Mouse (Mus musculus) T-helper 2 cell (primary cell): Measurements from ENCODE around the gene Ankrd55.

Experiments used
- in situ Hi-C: fragments of 300-600 bp; cut with MboI, MseI; formaldehyde crosslinking; loops from one replicate; pipeline ENCODE4 v1.15.1; 2025; ENCODE audit warnings: high pct_unique_total_duplicates

Ankrd55 gene

DNA sequence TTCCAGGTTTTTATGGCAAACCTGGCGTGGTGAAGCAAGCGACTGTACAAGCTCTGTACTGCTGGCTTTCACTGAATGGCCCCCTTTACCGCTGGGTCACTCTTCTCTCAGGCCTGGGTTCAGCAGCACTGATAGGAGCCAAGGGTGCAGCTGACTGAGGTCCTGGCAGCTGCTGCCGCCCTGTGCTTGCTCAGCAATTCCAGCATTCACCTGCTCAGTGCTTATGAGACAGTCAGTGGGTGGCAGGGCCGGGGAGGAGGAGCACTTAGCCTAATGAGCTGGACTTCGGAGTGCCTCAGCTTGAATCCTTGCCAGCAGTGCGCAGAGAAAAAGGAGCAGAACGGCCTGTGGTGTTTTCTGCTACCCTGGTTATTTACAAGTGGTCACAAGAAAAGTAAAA is 87.5 kb downstream of the Ankrd55 start:
- in situ Hi-C loops = no loop called here

DNA sequence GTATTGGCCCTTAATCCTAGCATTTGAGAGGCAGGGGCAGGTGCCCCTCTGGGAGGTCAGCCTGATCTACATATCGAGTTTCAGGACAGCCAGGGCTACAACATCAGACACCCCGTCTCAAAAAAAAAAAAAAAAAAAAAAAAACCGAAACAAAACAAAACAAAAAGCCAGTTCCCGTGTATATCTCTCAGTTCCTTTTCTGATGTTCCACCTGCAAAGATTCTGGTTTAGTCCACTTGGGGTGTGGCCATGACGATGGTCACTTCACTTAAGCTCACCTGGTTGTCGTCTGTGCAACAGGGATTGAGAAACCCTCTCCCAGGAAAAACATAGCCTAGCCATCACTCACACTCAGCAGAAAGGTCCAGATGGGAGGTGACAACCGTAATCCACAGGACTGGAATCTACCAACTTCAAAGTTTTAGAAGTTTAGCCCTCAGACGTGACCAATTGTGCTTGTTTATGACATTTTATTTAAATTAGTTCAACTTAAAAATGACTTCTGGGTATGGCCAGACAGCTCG is 90.6 kb downstream of the Ankrd55 start:
- in situ Hi-C loops = no loop called here

DNA sequence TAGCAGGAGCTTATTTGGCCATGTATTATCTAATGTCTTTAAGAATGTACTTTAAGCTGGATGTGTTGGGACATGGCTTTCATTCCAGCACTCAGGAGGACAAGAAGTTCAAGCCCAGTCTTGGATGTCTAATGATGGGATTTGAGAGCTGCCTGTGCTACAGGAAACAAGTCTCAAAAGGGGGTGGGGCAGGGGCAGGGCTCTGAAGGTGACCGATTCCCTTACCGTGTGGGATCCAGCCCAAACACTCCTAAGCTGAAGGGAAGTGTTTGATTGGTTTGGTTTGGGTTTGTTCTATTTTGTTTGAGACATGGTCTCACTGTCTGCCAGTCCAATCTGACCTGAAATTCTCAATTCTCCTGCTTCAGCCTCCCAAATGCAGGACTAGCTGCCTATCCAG is 93.2 kb downstream of the Ankrd55 start:
- in situ Hi-C loops = no loop called here

DNA sequence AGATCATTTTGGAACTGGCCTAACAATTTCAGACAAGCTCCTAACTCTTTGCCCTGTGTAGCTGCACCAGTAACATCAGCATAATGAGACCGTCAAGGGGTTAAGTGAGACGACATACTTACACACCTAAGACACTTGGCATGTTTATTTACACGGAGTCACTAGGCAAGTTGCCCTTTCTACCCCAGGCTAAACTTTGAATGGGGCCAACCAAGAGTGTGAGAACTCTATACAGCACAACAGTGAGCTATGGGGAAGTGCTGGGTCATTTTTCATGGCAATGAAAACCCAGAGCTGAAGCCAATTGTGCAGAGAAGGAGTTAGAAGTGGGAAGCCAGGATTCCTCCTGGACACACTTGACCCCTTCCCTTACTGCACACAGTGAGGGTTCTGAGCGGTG is 94.2 kb downstream of the Ankrd55 start:
- in situ Hi-C loops = no loop called here

DNA sequence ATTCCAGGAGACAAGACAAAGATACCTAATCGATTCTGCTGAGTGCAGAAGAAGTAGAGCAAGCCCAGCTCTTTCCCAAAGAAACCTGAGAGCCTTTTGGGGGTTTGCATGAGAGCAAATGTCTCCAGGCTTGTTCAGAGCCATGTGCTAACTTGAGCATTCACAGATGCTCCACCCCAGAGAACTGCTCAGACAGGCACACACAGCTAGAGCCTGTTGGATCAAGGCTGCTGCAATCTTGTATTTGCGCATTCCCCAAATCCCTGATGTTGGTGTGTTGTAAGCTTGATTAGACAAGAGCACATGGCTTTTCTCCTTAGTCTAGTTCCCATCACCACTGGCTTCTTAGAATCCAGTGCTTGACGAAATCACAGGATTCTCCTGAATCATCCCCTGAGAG is 94.7 kb downstream of the Ankrd55 start:
- in situ Hi-C loops = no loop called here

DNA sequence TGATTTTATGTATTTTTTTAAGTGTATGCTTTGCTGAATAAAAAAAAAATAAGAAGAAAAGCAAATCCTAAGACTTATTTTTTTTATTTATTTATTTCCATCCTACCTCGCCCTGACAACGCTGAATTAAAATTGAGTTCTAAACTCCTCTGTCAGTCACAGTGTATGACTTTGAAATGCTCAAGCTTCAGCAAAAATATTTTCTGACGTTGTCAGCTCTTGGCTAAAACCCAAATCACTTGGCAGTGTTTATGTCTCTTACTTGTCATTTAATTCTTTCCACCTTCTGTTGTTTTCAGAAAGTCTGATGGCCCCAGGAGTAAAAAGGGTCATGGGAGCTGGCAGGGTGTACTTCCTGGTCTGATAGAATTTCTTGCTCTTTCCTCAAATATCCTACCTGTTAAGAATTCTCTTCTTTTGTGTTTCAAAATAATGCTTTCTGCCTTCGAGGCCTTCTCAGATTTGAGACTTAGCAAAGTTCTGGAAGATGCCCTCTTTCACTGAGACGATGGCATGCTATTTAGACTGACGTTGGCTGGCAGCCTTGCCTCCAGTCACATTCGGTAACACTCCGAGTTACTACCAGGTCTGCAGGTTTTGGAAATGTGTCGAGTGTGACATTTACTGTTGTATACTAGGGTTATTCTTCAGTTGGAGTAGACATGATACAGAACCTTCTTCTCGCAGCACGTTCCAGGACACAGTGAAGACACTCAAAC is 95.8 kb downstream of the Ankrd55 start:
- in situ Hi-C loops = no loop called here

DNA sequence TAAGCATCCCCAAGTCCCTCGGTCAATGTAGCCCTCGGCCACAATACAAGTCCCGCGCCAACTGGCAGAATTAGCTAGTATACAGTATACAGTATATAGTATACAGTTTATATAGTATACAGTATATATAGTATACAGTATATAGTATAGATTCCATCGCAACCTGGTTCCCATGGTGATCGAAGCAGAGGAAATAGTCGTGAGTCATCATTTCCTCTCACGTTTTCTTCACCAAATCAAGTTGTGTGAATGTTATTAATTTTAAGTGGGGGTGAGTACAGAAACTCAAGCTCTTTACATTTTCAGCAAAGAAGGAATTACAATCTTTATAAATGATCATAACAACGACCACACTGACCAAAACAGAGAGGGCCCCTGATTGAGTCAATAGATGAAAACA is 96.8 kb downstream of the Ankrd55 start:
- in situ Hi-C loops = no loop called here

DNA sequence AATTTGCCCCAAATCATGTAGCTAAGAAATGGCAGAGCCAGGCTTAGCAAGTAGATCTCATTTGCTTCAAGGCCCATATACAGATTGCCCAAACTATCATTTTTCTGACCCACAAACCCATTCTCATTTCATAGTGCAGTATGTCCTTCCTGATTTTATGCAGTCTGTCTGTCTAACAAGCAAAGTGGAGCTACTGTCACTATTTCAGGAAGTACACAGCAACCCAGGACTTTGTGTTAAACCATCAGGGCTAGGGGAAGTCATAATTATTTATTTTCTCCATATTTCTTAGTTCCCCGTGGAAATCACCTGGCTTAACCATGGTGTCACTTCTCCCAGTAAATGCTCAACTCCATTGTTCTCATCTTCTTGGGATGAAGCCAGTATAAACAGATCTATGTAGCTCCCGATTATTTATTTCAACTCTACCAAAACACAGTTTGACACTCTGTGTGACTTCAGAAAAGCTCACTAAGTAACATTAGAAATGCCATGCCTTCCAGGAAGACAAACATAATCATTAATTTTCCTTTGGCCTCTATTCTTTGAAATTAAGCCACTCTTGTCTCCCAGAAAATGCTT is 98.3 kb downstream of the Ankrd55 start:
- in situ Hi-C loops = no loop called here

DNA sequence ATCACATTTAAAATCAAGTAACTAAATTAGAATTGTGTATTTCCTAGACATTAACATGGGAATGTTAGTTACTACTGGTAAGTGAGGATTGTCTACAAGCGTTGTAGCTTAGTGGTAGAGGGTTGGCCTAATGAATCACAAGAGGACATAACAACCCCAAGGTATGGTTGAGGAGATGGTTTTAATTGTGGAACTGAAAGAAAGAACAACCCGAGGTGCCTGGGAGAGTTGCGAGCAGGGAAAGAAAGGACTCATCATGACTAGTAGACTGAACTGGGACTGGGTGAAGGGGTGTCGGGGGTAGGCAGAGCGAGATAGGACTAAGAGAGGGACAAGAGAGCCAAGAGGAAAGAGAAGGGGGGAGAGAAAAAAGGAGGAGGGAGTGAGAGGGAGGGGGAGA is 99.0 kb downstream of the Ankrd55 start:
- in situ Hi-C loops = no loop called here

DNA sequence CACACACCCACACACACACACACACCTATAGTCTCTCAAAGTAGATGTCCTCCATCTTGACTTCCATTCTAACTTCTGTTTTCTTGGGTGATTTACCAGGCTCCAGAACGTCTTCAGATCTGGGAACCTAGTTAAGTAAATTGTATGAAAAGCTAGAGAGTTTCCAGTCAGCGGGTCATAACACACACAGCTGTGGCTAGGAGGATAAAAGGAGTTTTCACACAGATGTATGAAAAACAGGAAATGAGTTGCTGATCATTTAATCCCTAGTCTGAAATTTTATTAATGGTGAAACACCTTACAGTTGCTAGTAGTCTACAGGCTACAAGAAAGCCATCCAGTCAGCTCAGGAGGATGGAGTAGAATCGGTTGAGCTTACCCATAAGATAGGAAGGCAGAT is 99.9 kb downstream of the Ankrd55 start:
- in situ Hi-C loops = no loop called here

DNA sequence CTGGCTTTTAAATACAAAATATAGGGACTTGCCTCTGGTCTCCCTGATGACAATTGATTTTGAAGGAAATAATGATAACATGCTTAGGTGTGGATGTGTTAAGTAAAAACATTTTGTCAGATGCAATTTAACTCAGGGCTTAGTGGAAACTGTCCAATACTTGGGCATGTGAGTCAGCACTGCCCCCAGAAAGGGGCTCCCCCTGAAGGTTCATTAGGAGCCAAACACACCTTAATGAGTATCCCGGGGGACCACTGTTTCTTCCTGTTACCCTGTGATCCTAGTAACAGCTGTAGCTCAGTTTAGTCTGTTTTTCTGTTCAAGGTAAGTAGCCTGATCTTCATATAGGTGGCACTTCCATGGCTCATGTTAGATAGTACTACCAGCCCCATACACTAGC is 102.0 kb downstream of the Ankrd55 start:
- in situ Hi-C loops = loop anchor here (5.0 kb wide), 1 partner anchor 73 kb away; no protein-coding TSS in a partner anchor

DNA sequence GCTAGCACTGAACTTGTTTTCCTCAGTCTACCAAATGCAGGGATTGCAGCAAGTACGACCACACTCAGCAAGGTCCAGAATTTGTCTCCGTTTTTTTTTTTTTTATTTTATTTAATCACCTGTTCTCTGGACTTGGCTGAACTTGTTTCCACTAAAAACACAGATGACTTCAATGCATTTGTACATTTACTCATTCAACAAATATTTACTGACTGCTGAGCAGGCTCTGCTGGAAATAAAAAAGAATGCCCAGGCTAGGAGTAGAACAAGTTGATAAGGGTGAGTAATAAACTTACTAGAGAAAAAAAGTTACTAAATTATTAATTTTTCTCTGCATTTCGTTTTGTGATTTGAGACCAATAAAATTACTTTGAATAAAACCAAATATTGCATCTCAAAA is 103.1 kb downstream of the Ankrd55 start:
- in situ Hi-C loops = loop anchor here (5.0 kb wide), 1 partner anchor 74 kb away; no protein-coding TSS in a partner anchor

DNA sequence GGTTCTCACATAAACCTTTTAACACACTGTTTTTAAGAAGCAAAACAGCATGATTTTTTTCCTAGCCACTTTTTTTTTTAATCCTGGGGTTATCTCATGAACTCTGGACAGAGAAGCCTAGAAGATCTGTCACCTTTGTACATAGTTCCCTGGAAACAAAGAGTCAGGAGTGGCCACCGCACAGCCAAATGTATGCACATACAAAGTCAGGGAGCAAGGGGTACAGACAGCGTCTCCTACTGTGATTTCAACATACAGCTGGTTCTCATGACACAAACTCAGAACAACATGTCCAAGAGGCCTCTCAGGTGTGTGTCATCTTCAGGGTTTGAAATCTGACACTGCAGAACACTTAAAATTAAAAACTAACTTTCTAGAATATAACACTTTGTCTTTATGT is 105.1 kb downstream of the Ankrd55 start:
- in situ Hi-C loops = loop anchor here (5.0 kb wide), 1 partner anchor 76 kb away; no protein-coding TSS in a partner anchor

DNA sequence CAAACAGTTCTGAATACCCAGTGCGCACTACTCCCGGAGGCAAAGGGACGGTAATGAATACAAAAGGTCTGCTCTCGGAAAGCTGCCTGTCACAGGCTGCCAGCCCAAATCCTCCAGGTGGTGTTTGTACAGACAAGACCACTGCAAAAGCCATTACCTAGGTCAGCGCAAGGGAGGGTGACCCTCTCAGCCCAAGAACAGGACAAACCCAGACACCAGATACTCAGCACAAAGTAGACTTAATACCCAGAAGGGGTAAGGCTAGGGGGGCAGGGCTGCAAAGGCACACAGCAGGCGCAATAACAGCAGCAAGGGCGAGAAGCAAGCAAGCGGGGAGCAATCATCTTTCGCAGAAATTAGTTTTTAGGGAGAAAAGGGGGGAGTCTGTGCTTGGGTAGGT is 106.0 kb downstream of the Ankrd55 start:
- in situ Hi-C loops = loop anchor here (5.0 kb wide), 1 partner anchor 77 kb away; no protein-coding TSS in a partner anchor

DNA sequence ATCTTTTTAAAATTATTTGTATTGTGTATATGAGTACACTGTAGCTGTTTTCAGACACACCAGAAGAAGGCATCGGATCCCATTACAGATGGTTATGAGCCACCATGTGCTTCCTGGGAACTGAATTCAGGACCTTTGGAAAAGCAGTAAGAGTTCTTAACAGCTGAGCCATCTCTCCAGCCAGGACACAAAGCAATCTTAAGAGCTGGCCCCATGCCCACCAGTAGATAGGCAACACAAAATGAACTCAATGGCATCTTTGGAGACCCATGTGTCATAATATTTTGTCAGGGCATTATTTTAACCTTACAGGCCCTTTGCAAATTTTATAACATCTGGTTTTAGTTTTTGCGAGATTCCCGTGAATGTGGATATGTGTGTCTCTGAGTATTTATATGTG is 116.5 kb downstream of the Ankrd55 start:
- in situ Hi-C loops = no loop called here

DNA sequence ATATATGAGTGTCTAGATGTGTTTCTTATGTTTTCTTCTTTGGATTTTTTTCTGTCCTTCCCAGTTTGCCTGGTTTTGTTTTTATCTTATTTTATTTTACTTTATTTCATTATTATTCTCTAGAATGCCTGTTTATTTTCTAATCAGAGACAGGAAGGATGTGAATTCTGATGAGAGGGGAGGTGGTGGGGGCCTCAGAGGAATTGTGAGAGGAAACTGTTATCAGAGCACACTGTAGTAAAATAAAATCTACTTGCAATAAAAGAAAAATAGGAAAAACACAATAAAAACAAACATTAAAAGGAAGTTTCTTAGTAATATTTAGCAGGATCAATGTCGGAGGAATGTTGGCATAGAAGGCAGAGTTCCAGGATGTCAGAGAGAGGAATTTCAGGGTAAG is 116.9 kb downstream of the Ankrd55 start:
- in situ Hi-C loops = no loop called here

DNA sequence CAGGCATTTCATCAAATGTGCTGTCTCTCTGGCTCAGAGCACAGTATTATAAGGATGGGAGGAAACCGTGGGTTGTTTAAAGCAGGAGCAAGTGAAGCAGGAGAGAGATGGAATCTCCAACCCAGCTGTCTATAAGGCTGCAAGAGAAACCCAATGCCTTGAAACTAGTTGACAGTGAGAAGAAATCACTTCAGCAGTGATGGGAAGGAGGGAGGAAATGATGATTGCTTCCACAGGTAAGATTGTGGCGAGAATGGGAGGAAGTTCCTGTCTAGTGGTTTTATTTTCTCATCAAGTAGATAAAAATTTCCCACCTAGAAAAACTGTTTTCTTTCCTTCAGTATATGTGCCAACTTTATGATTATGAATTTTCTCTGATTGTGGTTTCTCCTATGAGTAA is 118.4 kb downstream of the Ankrd55 start:
- in situ Hi-C loops = no loop called here

DNA sequence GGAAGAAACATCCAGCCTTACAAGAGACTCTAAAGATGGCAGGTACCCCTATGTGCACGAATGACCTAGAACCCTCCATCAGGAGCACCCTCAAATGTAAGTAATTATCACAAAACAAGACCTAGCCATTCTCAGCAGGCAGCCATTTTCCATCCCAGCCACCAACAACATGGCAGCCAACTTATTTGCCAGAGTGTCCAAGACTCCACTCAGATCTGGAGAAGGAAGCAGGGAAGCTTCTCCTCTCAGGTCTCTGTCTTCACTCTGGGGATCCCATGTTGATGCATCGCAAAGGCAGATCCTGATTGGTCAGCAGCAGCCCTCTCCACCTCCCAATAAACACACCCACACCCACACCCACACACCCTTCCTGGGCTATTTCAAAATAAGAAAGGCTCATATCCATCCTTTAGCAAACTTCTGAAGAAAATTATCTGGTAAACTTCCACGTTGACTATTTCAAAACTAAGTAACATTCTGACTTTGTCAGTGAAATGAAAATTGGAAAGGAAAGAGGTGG is 119.0 kb downstream of the Ankrd55 start:
- in situ Hi-C loops = no loop called here

DNA sequence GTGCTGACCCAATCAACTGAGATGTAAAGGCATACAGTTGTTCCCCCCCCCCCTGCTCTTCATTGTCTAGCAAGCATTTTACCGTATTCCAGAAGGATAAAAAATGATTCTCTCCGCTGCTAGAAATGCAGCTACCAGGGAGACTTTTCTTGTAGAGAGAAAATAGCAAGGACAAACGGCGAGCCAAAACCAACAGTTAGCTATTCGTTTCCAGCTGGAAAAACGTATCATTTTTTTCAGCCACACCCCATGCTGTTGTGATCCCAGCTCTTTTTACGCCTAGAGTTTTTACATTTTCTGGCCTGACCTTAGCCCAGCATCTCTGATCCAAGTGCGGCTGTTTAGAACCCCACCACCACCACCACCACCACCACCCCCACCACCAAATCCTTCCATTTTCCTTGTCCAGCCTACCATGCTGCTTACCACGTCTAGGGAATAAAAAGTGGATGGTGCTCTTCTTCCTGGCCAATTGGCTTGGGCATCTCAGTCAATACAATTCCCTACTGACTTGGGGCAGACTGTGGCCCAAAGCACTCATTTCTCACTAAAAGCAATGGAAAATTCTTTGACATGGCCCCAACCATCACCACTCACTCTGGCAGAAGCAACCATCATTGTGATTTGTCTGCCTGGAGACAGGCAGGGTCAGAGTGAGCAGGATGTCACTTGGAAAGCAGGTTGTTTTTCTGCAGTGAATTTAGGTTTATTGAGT is 119.7 kb downstream of the Ankrd55 start:
- in situ Hi-C loops = no loop called here

DNA sequence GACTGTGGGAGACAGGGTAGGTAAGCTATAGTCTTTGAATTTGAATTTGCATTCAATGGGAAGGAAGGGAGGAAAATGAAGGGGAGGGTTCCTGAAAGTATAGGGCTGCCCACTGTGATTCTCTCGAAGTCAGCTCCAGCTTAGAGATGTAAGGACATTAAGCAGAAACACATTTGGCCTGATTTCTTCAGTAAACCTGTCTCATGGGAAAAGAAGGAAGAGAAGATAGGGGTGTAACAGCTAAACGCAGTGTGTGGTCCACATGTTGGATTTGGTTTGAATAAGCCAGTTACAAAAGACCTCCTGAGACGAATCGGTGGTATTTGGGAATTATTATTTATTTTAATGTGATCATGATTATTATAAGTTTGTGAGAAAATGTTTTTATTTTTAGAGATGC is 120.5 kb downstream of the Ankrd55 start:
- in situ Hi-C loops = no loop called here

DNA sequence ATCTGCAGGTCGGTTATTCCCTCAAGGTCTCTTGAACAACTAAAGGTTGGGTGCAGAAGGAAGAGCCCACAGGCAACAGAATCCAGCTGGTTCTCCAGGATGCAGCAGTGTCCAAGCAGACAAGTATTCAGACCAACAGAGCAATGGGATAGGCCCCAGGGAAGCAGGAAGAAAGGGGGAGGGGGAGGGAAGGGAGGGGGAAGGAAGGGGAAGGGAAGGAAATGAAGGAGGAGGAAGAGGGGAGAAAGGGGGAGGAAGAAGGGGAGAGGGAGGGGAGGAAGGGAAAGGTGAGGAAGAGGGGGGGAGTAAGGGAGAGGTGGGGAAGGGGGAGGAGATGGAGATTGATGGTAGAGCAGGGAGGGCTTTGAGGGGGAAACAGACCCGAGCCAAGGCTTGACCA is 121.1 kb downstream of the Ankrd55 start:
- in situ Hi-C loops = no loop called here

DNA sequence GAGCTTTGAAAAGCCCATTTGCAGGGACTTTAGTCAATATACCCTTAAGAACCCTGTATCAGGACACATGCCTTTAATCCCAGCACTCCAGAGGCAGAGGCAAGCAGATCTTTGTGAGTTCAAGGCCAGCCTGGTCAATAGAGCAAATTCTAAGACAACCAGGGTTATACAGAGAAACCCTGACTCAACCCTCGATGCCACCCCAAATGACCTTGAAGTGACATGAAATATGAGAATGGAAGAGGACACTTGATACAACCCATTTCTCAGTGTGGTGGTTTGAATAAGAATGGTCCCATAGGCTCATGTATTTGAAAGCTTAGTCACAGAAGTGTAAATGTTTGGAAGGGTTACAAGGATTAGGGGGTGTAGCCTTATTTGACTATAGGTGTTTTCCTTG is 121.6 kb downstream of the Ankrd55 start:
- in situ Hi-C loops = no loop called here
